Mouse (Mus musculus): ENCODE measurements around the gene Sass6.
A peak's percentile ranks its signal among the peaks of the same experiment; 100 is the strongest.

DNA sequence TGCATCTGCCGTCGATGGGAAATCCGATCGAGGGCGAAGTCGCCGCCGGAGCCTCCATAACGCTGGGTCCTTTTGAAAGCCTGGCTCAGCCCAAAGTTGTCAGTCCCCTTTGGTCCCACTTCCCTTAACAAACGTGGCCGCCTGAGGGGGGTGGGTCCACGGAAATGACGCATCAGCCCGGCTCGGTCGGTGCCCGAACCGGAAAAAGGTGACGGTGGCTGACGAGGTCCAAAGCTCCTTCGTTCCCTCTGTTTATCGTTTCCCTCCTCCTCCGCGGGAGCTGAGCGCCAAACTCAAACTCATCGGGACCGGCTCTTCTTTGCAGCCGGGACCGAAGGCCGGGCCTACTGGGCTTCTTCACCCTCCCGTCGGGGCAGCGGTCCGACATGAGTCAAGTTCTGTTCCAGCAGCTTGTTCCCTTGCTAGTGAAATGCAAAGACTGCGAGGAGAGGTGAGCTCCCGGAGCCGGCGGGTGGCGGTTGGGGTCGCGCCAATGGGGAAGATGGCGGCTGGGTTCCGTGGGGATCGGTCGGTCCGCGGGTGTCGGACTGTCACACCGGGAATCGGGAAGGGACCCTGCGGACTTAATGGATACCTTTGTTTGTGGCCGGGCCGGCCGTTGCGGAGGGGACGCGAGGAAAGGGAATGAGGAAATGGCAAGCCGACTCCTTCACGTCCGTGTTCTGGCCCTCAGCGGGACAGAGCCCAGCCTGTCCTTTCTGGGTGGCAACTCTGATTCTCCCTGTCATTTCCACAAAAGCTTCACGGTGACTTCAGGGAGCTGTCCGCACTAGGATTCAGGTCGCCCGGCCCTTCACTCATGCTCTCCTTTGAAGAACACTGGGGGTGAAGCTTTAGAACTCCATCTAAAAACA is at the start of gene Sass6:
- TF ChIP-seq POLR2A (IDR thresholded peaks at IDR 0.05; ENCODE audit: insufficient read length, low read depth) (peak; percentile 42), E2F4 (IDR thresholded peaks at IDR 0.05; ENCODE audit: insufficient read depth) (peak; percentile 97), CEBPB (IDR thresholded peaks at IDR 0.05; ENCODE audit: insufficient read depth, poor library complexity, severe bottlenecking) (no peak), MYOG (IDR thresholded peaks at IDR 0.05; ENCODE audit: control insufficient read depth in 1 of 3, insufficient read depth in 1 of 3, insufficient read length in 2 of 3, low read depth in 2 of 3) (no peak)
